Mouse (Mus musculus) megakaryocyte, embryonic 14.5 days (primary cell): ENCODE results near the gene Gm10375. TPM values are rescaled to one million over a fixed set of nuclear protein-coding genes. Genes with fewer than 3 reads are reported as not detected.
"Not testable (repeated sequence)": the region's sequence is repeated elsewhere in the genome, so short reads cannot be mapped to it uniquely, and the experiment has no call there.

ENCODE experiments used
- H3K27me3 ChIP-seq: replicated peaks from 2 replicates; pipeline ENCODE3; 2012; ENCODE audit warnings: inconsistent platforms
- H3K36me3 ChIP-seq: replicated peaks from 2 replicates; pipeline ENCODE3; 2012; ENCODE audit warnings: low read length, inconsistent platforms, mixed read lengths
- H3K4me1 ChIP-seq: 2 replicates; pipeline ENCODE4 v1.6.1; 2012; ENCODE audit warnings: inconsistent platforms
- H3K4me3 ChIP-seq: replicated peaks from 2 replicates; pipeline ENCODE3; 2012; ENCODE audit warnings: moderate library complexity, mild to moderate bottlenecking, inconsistent platforms
- H3K9me3 ChIP-seq: 2 replicates; pipeline ENCODE4 v1.6.1; 2012; ENCODE audit warnings: inconsistent platforms
- polyA plus RNA-seq: library from polyadenylated mRNA; stranded (reverse); fragments of >175 nt; gene quantifications from 2 replicates; pipeline ENCODE4 v1.2.3, GENCODE M21; 2012; ENCODE audit warnings: low replicate concordance; ENCODE audit not compliant: insufficient read depth

Gm10375 gene
- not detected in 2 replicates for polyA plus RNA-seq

DNA sequence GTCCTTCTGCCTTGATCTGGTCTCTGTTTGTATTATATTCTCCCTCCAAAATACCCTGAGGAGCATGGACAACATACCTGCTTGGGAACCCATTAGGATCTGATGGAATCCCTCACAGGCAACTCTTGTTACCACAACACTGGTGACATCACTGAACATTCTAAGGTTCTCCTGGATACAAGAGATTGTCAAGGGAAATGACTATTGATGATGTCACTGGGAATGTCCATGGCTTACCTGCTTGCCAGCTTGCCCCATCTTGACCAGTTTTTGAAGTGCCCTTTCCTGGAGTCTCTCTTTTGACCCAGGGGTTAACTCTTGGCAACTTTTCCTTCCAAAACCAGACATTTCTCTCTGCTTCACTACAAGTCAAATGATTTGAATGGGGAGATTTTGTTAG is at the start of gene Gm10375:
Gene Gm10375, minus strand, starts transcription at position 101 of the 400 bp plus-strand sequence.
- not testable (repeated sequence) for H3K4me3 ChIP-seq, H3K9me3 ChIP-seq, H3K4me1 ChIP-seq, H3K27me3 ChIP-seq, H3K36me3 ChIP-seq

DNA sequence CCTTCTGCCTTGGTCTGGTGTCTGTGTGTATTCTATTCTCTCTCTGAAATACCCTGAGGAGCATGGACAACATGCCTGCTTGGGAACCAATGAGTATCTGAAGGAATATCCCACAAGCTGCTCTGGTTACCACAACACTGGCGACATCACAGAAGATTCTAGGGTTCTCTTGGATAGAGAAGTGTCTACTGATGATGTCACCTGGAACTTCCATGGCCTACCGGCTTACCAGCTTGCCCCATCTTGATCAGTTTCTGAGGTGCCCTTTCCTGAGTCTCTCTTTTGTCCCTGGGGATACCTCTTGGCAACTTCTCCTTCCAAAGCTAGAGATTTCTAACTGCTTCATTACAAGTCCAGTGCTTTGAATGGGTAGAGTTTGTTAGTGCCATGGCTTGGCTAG is 28.8 kb downstream of the Gm10375 start, which contains the start of gene Gm17654:
Gene Gm17654, minus strand, starts transcription at position 101 of the 400 bp plus-strand sequence.
- not testable (repeated sequence) for H3K4me1 ChIP-seq, H3K4me3 ChIP-seq, H3K27me3 ChIP-seq, H3K36me3 ChIP-seq, H3K9me3 ChIP-seq

DNA sequence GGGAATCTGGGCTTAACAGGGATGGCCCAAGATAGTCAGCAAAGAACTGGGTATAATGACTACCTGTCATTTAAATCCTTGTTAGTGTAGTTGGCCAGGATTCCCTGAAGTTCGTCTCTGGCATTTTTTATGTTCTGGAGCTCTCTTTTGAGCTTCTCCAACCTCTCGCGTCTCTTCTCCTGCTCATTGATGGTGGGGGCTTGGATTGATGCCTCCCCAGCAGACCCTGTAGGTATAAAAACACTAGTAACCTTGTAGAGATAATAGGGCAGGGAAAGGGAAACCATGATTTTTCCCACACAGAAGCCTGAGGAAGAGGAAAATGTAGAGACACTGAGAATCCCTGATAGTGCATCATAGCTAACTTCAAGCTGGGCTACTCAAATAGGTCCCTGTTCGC is 29.8 kb downstream of the Gm10375 start:
- H3K4me3 ChIP-seq, H3K36me3 ChIP-seq, H3K27me3 ChIP-seq, H3K4me1 ChIP-seq, H3K9me3 ChIP-seq: not testable (repeated sequence)

Other genes starting within 250 kb of the Gm10375 start
- gene Gm8138, start 191.7 kb downstream of the Gm10375 start, polyA plus RNA-seq: not detected in 2 replicates
- not detected in 2 replicates for gene Gm5799, start 64.4 kb downstream of the Gm10375 start, polyA plus RNA-seq
- not detected in 2 replicates for gene Gm17654, start 28.9 kb downstream of the Gm10375 start, polyA plus RNA-seq
- not detected in 2 replicates for gene Gm8165, start 69.2 kb upstream of the Gm10375 start, polyA plus RNA-seq
- gene Gm7324, start 89.8 kb upstream of the Gm10375 start, polyA plus RNA-seq: 0.16 TPM in 1 of 2 replicates, not detected in the other
- not detected in 2 replicates for gene Gm16506, start 119.5 kb upstream of the Gm10375 start, polyA plus RNA-seq
- gene Gm6526, start 139.9 kb upstream of the Gm10375 start, polyA plus RNA-seq: not detected in 2 replicates
- gene Gm8180, start 176.7 kb upstream of the Gm10375 start, polyA plus RNA-seq: not detected in 2 replicates